Mouse (Mus musculus): ENCODE data around the gene Upk3a.

The Upk3a gene

GRCm38 (mm10) chr15:85016951-85017664 lies at the start of gene Upk3a:
Upk3a (plus strand) TSS chr15:85017141.
- DNase-seq (ENCODE audit: low spot score) = no peak

DNA sequence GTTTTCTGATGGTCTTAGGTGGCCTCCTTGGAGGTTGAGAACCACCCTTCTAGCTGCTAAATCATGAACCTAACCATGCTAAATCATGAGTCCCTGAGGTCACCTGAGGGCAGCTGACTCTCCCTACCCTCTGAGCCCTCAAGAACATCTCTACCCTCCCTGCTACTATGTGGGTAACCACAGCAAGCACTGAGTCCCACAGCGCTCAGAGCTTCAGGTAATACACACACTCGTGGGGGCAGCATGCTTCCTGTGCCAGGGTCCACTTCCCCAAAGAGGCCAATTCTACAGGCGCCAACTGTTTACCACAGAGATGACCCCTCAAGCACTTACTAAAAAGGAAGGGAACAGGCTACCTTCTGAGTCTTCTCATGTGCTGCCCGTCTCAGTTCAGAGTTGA lies 48.4 kb upstream of the Upk3a start:
- DNase-seq (ENCODE audit: low spot score) = no peak

DNA sequence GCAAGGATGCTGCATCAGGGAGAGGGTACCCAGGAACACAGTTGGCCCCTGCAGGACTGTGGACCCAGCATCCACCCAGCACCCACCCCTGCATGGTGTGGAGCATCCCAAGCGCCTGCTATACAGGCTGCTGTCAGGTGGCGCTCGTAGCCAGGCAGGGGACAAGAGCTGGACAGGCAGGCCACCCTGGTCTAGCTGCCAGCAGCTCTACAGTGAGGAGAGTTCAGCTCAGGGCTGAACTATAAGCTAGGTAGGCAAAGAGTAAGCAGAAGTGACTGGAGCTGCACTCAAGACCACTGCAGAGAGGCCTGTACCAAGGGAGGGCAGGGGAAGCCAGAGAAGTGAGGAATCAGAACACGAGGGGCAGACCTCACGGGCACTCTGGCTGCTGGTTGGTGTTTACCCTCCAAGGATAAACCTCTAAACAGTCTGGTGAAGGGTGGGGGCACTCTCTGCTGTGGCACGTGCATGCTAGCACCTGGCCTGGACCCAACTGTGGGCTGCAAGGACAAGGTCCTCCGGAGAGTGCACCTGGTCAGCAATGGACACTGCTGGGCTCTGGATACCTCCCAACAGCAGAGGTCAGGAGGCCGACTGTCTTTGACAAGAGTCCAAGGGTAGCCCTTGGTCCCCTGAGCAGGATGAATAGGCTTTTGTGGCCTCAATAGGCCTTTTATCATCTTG lies 43.9 kb upstream of the Upk3a start:
- DNase-seq (ENCODE audit: low spot score) = no peak

DNA sequence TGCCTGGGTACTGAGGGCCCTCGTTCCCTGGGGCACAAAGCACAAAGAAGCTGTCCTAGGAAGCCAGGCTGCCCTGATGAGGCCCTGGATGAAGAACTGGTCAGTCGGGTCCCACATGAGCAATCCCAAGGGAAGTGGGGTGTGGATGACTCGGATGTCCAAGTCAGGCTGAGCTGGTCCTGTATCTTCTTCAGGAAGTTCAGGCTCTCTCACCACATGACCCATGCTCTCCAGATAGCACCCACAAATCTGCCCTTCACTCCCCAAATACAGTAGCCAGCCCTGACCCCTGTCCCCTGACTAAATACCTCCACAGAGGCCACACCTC lies 43.4 kb upstream of the Upk3a start:
- DNase-seq (ENCODE audit: low spot score) = no peak

DNA sequence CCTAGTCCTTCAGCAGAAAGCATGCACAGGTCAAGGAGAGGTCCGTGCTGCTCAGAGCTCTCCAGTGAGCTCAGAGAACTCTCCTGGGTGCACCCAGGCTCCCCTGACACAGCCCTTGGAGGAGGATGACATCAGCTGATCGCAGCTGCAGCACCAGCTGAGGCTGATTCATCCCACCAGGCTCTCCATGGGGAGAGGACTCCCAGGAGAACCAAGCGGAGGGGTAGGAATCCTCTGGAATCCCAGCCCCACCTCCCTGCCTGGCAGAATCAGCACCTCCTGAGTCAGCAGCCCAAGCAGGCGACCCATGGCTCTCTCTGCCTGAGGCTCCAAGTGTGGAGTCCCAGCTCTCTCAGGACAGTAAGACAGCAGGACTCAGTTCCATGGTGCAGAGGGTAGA lies 41.2 kb upstream of the Upk3a start:
- DNase-seq (ENCODE audit: low spot score) = peak; percentile 72

DNA sequence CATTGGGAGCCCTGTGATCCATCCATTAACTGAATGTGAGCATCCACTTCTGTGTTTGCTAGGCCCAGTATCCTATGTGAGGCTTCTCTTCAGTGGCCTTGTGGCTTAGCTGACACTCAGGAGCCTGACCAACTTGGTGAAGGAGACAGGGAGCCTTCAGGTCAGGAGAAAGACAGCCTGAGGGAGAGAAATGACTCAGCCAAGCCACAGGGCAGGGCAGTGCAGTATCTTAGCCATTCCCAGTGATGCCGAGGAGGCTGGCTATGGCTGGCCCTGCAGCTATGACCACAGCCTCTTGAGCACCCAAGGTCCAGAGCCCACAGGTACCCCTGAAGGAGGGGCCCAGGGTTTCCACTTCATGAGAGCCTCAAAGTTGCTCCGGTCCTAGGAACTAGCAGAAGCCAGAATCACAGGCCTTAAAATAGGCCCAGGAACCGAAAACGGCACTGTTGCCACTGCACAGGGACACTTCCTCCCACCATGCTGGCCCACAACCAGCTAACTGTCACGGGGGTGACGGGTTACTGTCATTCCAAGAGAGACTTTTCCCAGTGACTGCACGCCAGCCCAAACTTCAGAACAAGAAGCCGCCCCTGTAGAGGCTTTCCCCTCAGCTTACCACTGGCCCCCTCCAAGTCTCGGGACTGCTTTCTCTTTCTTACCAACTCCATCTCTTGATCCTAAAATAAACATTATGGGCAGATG lies 35.2 kb upstream of the Upk3a start:
- no peak for DNase-seq (ENCODE audit: low spot score)

- DNase-seq (ENCODE audit: low spot score) = no peak
These were observed 34.1 kb upstream of the Upk3a start for GRCm38 (mm10) chr15:84982888-84983287.

- DNase-seq (ENCODE audit: low spot score) = no peak
These were observed 33.2 kb upstream of the Upk3a start for GRCm38 (mm10) chr15:84983721-84984120.

- no peak for DNase-seq (ENCODE audit: low spot score)
These were observed 31.3 kb upstream of the Upk3a start for GRCm38 (mm10) chr15:84985516-84986160.

DNA sequence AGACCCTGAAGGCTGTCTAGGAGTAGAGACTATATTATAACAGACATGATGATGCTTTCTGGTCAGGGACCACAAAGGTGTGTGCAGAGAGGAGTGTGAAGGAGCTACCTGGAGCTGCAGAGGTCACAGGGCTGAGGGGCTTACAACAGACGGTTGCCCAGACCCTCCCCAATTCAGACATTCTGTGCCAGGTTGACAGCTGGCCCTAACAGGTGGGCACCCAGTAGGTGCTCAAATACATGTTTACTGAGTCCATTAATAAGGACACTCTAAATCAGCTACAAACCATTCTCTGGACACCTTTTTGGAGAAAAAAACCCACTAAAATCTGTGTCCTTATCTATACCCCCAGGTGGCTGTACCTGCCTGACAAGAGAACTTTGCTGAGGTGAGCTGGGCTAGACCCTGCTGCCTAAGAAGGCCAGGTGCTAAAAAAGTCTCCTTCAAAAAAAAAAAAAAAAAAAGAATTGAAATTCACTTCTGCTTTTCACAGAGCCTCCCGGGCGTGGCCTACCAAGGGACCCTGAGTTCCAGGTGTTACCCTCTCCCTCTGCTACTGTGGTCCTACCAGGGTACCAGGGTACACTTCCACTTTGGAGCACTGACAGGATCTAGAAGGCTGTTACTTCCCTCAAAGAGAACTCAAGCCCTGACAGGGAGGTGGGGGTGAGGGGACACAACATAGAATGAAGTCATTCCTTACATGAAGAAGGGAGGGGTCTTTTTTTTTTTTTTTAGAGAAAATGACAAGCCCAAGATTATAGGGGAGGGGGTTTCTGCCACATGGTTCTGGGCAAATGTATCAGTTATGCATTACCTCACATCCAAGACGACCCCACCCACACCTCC lies 30.5 kb upstream of the Upk3a start:
- no peak for DNase-seq (ENCODE audit: low spot score)

- DNase-seq (ENCODE audit: low spot score) = no peak
These were observed 29.7 kb upstream of the Upk3a start for GRCm38 (mm10) chr15:84987020-84987815.

- peak; percentile 86 for DNase-seq (ENCODE audit: low spot score)
These were observed 28.8 kb upstream of the Upk3a start, which contains the start of gene 5031439G07Rik for GRCm38 (mm10) chr15:84987874-84988825. 5031439G07Rik (minus strand) TSS chr15:84988551.

- no peak for DNase-seq (ENCODE audit: low spot score)
These were observed 27.8 kb upstream of the Upk3a start for GRCm38 (mm10) chr15:84989098-84989497.

GRCm38 (mm10) chr15:84989771-84990170 lies 27.2 kb upstream of the Upk3a start:
- no peak for DNase-seq (ENCODE audit: low spot score)

DNA sequence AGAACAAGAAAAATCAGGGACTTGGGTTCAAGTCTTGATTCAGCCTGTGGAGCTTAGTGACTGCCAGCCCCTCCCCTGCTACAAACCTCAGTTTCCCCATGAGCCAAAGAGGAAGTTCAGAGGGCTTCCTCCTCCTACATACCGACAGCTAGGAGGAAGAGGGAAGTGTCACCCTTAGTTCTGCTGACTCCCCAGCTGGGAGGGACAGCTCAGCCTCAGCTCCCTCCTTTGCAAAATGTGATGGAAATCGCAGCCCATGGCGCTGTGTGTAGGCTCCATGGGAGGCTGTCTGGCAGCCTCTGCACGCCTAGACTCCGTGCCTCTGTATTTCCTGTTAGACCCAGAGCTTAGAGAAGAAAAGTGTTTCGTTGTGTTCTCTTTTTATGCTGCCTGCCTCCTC lies 22.4 kb upstream of the Upk3a start:
- DNase-seq (ENCODE audit: low spot score) = no peak

DNA sequence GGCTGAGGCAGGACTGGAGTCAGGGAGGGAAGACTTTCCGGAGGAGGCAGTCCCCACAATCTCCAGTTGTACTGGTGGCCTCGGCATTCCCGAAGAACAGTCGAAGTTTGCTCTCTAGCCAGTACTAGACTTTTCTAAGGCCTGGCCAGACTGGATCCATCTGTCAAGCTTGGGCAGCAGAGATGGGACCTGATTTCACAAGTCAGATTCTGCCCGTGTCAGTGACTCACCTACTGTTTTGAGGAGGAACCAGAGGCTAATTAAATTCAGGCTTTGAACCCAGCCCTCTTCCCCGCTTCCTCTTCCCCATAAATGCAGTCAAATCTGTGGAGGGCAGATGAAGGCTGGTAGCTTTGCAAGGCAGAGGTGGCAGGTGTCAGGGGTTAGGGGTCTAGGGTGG lies 21.9 kb upstream of the Upk3a start:
- no peak for DNase-seq (ENCODE audit: low spot score)

- DNase-seq (ENCODE audit: low spot score) = no peak
These were observed 21.0 kb upstream of the Upk3a start for GRCm38 (mm10) chr15:84995967-84996366.

- no peak for DNase-seq (ENCODE audit: low spot score)
These were observed 19.0 kb upstream of the Upk3a start for GRCm38 (mm10) chr15:84997768-84998454.

DNA sequence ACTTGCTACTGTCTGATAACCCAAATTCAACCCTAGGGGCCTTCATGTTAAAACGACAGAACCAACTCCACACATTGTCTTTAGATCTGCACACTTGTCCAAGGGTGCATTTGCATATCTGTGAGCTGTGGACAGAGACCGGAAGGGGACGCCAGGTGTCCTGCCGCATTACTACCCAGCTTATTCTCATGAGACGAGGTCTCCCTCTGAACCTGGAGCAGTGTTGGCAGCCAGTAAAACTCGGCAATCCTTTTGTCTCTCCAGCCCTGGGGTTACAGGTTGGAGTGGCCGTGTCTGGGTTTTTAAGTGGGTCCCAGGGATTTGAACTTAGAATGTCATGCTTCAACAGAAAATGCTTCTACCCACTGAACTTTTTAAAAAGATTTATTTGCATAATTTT lies 17.0 kb upstream of the Upk3a start:
- DNase-seq (ENCODE audit: low spot score) = no peak
